Mouse (Mus musculus): ENCODE measurements around the gene Wnt5b. TPM values are rescaled to one million over a fixed set of nuclear protein-coding genes. Genes with fewer than 3 reads are reported as not detected.

The Wnt5b gene
- polyA plus RNA-seq, 1 experiment, result 4.0 TPM

DNA sequence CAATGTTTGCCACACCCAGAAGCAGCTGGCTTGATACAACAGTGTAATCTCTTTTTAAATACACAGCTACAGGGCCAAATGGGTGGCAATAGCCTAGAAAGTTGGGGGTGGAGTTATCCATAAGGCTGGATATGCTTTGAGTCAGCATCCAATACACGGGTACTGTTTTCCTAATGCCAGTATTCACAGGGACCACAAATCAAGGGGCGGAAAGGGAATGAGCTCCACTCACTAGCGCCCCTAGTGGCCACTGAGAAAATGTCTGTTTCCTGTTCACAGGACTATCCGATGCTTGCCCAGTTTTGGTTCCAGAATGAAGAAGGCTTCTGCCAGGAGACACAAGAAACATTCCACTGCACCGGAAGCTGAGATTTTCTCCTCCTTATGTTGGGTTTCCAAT, 72.0 kb downstream of the Wnt5b start:
- no peak overlapping the region for H3K4me3 ChIP-seq (ENCODE audit: insufficient read depth, low read length)
- TF ChIP-seq CTCF (IDR thresholded peaks at IDR 0.05; ENCODE audit: borderline replicate concordance, insufficient read depth, low read length), result 0 out of 2 replicates have a peak, but pooled peaks have one; percentile 29
- no peak for TF ChIP-seq POLR2A (IDR thresholded peaks at IDR 0.05; ENCODE audit: low read depth, low read length)
- H3K27ac ChIP-seq (ENCODE audit: insufficient read depth, low read length), result no peak overlapping the region
- H3K4me1 ChIP-seq (ENCODE audit: control insufficient read depth, insufficient read depth, low read length), result no peaks in the 10 kb centered on the region; the same call in 1 of the 2 replicates

DNA sequence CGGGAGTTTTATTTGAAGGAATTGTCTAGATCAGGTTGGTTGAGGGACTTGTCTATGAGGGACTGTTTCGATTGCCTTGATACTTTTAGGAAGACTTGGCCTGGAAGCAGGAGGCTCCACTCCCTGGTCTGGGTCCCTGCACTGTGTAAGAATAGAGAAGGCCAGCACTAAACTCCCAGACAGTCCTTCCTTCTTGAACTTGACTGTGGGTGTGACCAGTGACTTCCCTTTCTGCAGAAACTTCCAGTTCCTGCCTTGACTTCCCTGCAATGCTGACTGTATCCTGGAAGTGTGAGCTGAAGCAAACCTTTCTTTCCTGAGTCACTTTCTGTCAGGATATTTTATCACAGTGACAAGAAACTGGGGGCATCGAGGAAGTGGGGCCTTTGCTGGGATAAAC, 73.4 kb downstream of the Wnt5b start:
- no peaks in the 10 kb centered on the region; the same call in 1 of the 2 replicates for H3K4me1 ChIP-seq (ENCODE audit: control insufficient read depth, insufficient read depth, low read length)
- no peak overlapping the region for H3K4me3 ChIP-seq (ENCODE audit: insufficient read depth, low read length)
- H3K27ac ChIP-seq (ENCODE audit: insufficient read depth, low read length), result no peak overlapping the region
- no peak for TF ChIP-seq CTCF (IDR thresholded peaks at IDR 0.05; ENCODE audit: borderline replicate concordance, insufficient read depth, low read length)
- TF ChIP-seq POLR2A (IDR thresholded peaks at IDR 0.05; ENCODE audit: low read depth, low read length), result no peak

DNA sequence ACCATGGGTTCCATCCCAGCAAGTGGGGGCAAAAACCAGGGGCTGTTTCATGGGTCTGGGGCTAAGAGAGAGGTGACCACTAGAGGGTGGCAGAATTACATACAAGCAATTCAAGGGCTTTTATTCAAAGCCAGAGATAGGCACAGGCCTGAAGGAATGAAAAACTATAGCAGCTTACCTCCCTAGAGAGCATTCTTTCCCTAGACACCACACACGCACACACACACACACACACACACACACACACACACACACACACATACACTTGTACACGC, 76.4 kb downstream of the Wnt5b start:
- no peak for TF ChIP-seq CTCF (IDR thresholded peaks at IDR 0.05; ENCODE audit: borderline replicate concordance, insufficient read depth, low read length)
- TF ChIP-seq POLR2A (IDR thresholded peaks at IDR 0.05; ENCODE audit: low read depth, low read length), result no peak
- H3K4me1 ChIP-seq (ENCODE audit: control insufficient read depth, insufficient read depth, low read length), result no peaks in the 10 kb centered on the region; the same call in 1 of the 2 replicates
- no peak overlapping the region for H3K4me3 ChIP-seq (ENCODE audit: insufficient read depth, low read length)
- H3K27ac ChIP-seq (ENCODE audit: insufficient read depth, low read length), result no peak overlapping the region

DNA sequence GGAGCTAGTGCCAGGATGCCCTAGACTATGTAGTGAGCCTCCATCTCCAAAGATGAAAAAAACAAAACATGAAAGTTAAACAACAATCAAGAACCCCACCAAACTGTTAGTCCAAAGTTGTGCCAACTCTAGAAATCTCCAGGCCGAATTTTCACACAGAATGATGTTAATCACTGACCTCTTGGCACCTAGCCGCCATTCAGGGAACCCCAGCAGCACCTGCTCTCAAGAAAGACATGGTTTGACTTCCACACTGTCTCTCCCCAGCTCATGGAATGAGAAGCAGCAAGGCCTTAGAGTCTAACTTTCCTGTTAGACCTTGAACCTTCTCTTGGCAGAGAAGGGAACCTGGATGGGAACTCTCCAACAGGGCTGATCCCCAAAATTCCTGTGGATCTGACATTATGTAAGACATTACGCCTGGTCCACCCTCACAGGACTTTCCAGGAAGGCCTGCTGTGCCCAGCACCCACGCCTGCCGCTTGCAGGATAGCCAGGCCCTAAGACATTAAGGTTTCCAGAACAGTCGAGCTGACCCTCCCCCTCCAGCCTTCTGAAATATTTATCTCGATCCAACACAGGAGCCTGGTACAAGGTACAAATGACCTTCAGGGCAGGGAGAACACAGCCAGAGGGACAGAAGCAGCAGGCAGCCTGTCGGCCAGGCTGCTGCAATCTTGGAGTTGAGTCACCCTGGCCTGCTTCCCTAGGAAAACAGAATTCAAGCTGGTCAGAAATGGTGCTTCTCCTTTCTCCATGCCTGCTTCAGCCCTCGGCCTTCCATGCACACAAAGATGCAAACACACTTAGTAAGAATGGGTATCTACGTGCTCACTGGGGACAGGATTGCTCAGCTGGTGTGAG, 77.0 kb downstream of the Wnt5b start:
- Histone ChIP-seq H3K4me3 (ENCODE audit: insufficient read depth, low read length) (no peak overlapping the region), H3K4me1 (ENCODE audit: control insufficient read depth, insufficient read depth, low read length) (no peaks in the 10 kb centered on the region; the same call in 1 of the 2 replicates), H3K27ac (ENCODE audit: insufficient read depth, low read length) (no peak overlapping the region)
- no peak for TF ChIP-seq POLR2A (IDR thresholded peaks at IDR 0.05; ENCODE audit: low read depth, low read length)
- no peak for TF ChIP-seq CTCF (IDR thresholded peaks at IDR 0.05; ENCODE audit: borderline replicate concordance, insufficient read depth, low read length)

DNA sequence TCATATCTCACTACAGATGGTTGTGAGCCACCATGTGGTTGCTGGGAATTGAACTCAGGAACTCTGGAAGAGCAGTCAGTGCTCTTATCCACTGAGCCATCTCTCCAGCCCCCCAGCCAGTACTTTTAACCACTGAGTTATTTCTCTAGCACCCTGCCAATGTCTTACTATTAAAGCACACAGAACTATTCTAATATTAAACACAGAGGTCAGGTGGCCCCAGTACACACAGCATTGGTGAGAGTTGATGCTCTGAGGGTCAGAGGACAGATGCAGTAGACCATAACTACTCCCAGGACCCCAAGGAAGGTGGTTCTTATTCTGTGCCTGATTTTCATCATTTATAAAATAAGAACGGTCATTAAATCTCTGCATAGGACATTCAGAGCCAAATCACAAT, 78.0 kb downstream of the Wnt5b start:
- H3K4me1 ChIP-seq (ENCODE audit: control insufficient read depth, insufficient read depth, low read length), result no peaks in the 10 kb centered on the region; the same call in 1 of the 2 replicates
- H3K27ac ChIP-seq (ENCODE audit: insufficient read depth, low read length), result no peak overlapping the region
- H3K4me3 ChIP-seq (ENCODE audit: insufficient read depth, low read length), result no peak overlapping the region
- TF ChIP-seq POLR2A (IDR thresholded peaks at IDR 0.05; ENCODE audit: low read depth, low read length) (no peak), CTCF (IDR thresholded peaks at IDR 0.05; ENCODE audit: borderline replicate concordance, insufficient read depth, low read length) (no peak)

DNA sequence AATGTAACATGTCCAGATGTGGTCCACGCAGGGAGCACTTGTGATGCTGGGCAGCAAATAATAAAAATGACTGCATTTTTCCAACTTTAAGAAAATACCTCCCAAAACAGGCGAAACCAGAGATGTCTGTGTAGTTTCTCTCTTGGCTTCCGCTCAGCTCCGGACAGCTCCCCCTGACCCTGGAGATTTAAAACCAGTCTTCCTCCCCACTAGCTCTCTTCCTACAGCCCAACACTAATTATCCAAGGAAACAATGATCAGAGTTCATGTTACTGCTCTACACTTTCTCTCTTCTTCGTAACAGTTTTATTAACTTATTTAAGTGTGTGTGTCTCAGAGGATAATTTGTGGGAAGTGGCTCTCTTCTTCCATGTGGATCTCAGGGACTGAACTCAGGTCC, 83.8 kb downstream of the Wnt5b start:
- Histone ChIP-seq H3K27ac (ENCODE audit: insufficient read depth, low read length) (no peak overlapping the region), H3K4me3 (ENCODE audit: insufficient read depth, low read length) (no peak overlapping the region), H3K4me1 (ENCODE audit: control insufficient read depth, insufficient read depth, low read length) (no peaks in the 10 kb centered on the region)
- TF ChIP-seq CTCF (IDR thresholded peaks at IDR 0.05; ENCODE audit: borderline replicate concordance, insufficient read depth, low read length), result no peak

DNA sequence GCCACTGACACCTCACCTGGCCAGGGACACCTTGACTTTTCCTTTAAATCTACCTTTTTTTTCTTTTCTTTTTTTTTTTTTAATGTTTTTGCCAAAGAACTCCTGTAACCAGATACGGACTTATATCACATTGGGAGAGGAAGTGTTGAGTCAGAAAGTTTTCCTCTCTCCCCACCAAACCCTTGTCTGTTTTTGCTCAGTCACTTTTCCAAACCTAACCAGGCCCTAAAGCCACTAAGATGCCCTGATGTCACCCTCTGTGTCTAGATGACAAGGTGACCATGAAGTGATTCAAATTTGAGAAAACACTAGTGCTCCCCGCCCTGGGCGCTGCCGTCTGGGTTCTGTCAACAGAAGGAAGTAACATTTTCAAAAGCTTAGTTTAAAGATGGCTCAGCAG, 85.1 kb downstream of the Wnt5b start:
- TF ChIP-seq POLR2A (IDR thresholded peaks at IDR 0.05; ENCODE audit: low read depth, low read length), result no peak
- no peak for TF ChIP-seq CTCF (IDR thresholded peaks at IDR 0.05; ENCODE audit: borderline replicate concordance, insufficient read depth, low read length)
- Histone ChIP-seq H3K27ac (ENCODE audit: insufficient read depth, low read length) (no peak overlapping the region), H3K4me1 (ENCODE audit: control insufficient read depth, insufficient read depth, low read length) (no peaks in the 10 kb centered on the region), H3K4me3 (ENCODE audit: insufficient read depth, low read length) (no peak overlapping the region)

DNA sequence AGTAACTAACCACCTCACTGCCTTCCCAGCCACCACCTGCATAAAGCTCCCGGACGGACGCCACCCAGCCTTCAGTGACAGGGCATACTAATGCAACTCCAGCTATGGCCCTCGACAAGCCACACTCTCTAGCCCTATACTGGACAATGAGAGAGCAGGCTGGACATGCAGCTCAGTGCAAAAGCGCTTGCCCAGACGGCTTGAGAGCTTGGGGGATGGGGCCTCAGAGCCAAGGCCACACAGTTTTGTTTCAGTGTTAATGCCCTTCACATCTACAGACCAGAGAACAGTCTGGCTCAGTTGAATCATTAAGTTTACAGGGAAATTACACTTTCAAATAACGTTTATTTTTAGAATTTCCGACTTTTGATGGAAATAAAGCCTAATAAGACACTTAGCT, 86.0 kb downstream of the Wnt5b start:
- TF ChIP-seq CTCF (IDR thresholded peaks at IDR 0.05; ENCODE audit: borderline replicate concordance, insufficient read depth, low read length) (no peak), POLR2A (IDR thresholded peaks at IDR 0.05; ENCODE audit: low read depth, low read length) (no peak)
- Histone ChIP-seq H3K4me3 (ENCODE audit: insufficient read depth, low read length) (no peak overlapping the region), H3K27ac (ENCODE audit: insufficient read depth, low read length) (no peak overlapping the region), H3K4me1 (ENCODE audit: control insufficient read depth, insufficient read depth, low read length) (no peaks in the 10 kb centered on the region)

DNA sequence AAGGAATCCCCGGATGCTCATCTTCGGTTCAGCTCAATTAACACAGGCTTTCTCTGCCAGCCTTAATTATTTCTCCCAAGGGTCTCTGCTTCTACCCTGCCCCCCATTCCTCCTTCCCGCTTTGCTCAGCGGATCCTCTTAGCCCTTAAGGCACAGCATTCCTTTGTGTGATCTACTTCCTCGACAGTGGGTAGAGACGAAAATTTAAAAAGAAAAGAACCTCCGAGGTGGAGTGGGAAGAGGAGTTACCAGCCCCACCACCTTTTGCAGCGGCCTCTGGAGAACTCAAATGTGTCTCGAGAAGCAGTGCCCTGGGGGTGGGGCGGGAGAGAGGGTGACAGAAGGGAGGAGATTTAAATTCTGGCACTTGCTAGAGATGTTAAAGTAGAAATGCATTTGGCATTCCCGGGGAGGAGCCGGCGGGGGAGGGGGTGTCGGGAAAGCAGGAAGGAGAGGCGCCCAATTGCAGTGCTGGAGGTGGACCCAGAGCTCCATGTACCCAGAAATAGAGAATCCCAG, 92.1 kb downstream of the Wnt5b start:
- Histone ChIP-seq H3K4me3 (ENCODE audit: insufficient read depth, low read length) (peak overlapping the region; percentile 25), H3K27ac (ENCODE audit: insufficient read depth, low read length) (peak overlapping the region; percentile 49; the same call in 1 of the 2 replicates), H3K4me1 (ENCODE audit: control insufficient read depth, insufficient read depth, low read length) (peaks cover 5% of the 10 kb centered on the region; the same call in 1 of the 2 replicates)
- TF ChIP-seq POLR2A (IDR thresholded peaks at IDR 0.05; ENCODE audit: low read depth, low read length) (peak; percentile 48), CTCF (IDR thresholded peaks at IDR 0.05; ENCODE audit: borderline replicate concordance, insufficient read depth, low read length) (no peak)

All from embryonic fibroblast, embryonic 13.5 days (primary cell).